Mouse (Mus musculus) inflammation-experienced regulatory T-cells, adult 6 months (primary cell): Measurements from ENCODE around the gene Sohlh2. TPM values are rescaled to one million over a fixed set of nuclear protein-coding genes. Genes with fewer than 3 reads are reported as not detected.
A peak's percentile ranks its signal among the peaks of the same experiment; 100 is the strongest.
"Not testable (repeated sequence)": the region's sequence is repeated elsewhere in the genome, so short reads cannot be mapped to it uniquely, and the experiment has no call there.

Experiments used
- ATAC-seq: one replicate; pipeline ENCODE4 v1.8.0; 2017
- polyA plus RNA-seq, 3 experiments: library from polyadenylated mRNA; unstranded; fragments of 100-300 nt; shearing (Covaris generic); gene quantifications; one replicate each; pipeline ENCODE4 v1.2.1; 2017

Gene Sohlh2
- polyA plus RNA-seq, result not detected

- no peak for ATAC-seq
Observed at GRCm38 (mm10) chr3:55181766-55182165, at the start of gene Sohlh2. Gene Sohlh2 (plus strand): TSS chr3:55182028.

- ATAC-seq, result no peak
Observed at GRCm38 (mm10) chr3:55137039-55137438, 44.8 kb upstream of the Sohlh2 start, which contains the start of gene Ccdc169. Gene Ccdc169 (plus strand): TSS chr3:55137339.

GRCm38 (mm10) chr3:55139837-55140236 lies 42.0 kb upstream of the Sohlh2 start:
- ATAC-seq, result no peak

GRCm38 (mm10) chr3:55141401-55141800 lies 40.4 kb upstream of the Sohlh2 start:
- no peak for ATAC-seq

GRCm38 (mm10) chr3:55144916-55145315 lies 36.9 kb upstream of the Sohlh2 start:
- no peak for ATAC-seq

GRCm38 (mm10) chr3:55146441-55146840 lies 35.4 kb upstream of the Sohlh2 start:
- no peak for ATAC-seq

GRCm38 (mm10) chr3:55147156-55147555 lies 34.7 kb upstream of the Sohlh2 start:
- ATAC-seq, result no peak

- no peak for ATAC-seq
Observed at GRCm38 (mm10) chr3:55148091-55148490, 33.7 kb upstream of the Sohlh2 start.

- ATAC-seq, result no peak
Observed at GRCm38 (mm10) chr3:55151656-55152433, 30.0 kb upstream of the Sohlh2 start.

GRCm38 (mm10) chr3:55152673-55153334 lies 29.0 kb upstream of the Sohlh2 start:
- peak; percentile 61 for ATAC-seq

GRCm38 (mm10) chr3:55154163-55154562 lies 27.7 kb upstream of the Sohlh2 start:
- ATAC-seq, result no peak

- ATAC-seq, result no peak
Observed at GRCm38 (mm10) chr3:55157413-55157812, 24.4 kb upstream of the Sohlh2 start.

GRCm38 (mm10) chr3:55161144-55161543 lies 20.7 kb upstream of the Sohlh2 start:
- ATAC-seq, result no peak

GRCm38 (mm10) chr3:55163510-55163909 lies 18.3 kb upstream of the Sohlh2 start:
- no peak for ATAC-seq

GRCm38 (mm10) chr3:55172478-55172877 lies 9.3 kb upstream of the Sohlh2 start:
- no peak for ATAC-seq

- no peak for ATAC-seq
Observed at GRCm38 (mm10) chr3:55177271-55177670, 4.6 kb upstream of the Sohlh2 start.

GRCm38 (mm10) chr3:55191668-55192067 lies 9.8 kb downstream of the Sohlh2 start:
- no peak for ATAC-seq

GRCm38 (mm10) chr3:55193351-55193750 lies 11.5 kb downstream of the Sohlh2 start:
- ATAC-seq, result no peak

GRCm38 (mm10) chr3:55194792-55195191 lies 13.0 kb downstream of the Sohlh2 start:
- ATAC-seq, result no peak

GRCm38 (mm10) chr3:55195581-55196327 lies 13.9 kb downstream of the Sohlh2 start:
- no peak for ATAC-seq

- no peak for ATAC-seq
Observed at GRCm38 (mm10) chr3:55196328-55196710, 14.5 kb downstream of the Sohlh2 start.

- not testable (repeated sequence) for ATAC-seq
Observed at GRCm38 (mm10) chr3:55203621-55204020, 21.8 kb downstream of the Sohlh2 start.

GRCm38 (mm10) chr3:55206413-55206812 lies 24.6 kb downstream of the Sohlh2 start:
- ATAC-seq, result no peak
